Mouse (Mus musculus) testis, adult 2 months (tissue): Measurements from ENCODE around the gene Fcho2.

Experiments
- CTCF ChIP-seq: fragments of 200-500 bp; IDR thresholded peaks from 2 replicates; pipeline ENCODE4 v1.5.1; 2012; ENCODE audit warnings: low read depth, mild to moderate bottlenecking, inconsistent platforms, low read length, moderate library complexity; ENCODE audit not compliant: control insufficient read depth, insufficient read depth, insufficient replicate concordance
- POLR2A ChIP-seq: fragments of 200-500 bp; IDR thresholded peaks from 2 replicates; pipeline ENCODE4 v1.6.1; 2012; ENCODE audit warnings: low read depth, mild to moderate bottlenecking, inconsistent platforms, low read length, moderate library complexity; ENCODE audit not compliant: control insufficient read depth

GRCm38 (mm10) chr13:98814275-98815040 lies 791 bp downstream of the Fcho2 start:
- TF ChIP-seq CTCF = no peak
- TF ChIP-seq POLR2A = no peak
